Mouse (Mus musculus) ES-E14 (cell line): ENCODE measurements around the gene Pla2r1.

Source experiments
- CHD2 ChIP-seq: IDR thresholded peaks from 2 replicates; pipeline ENCODE4 v1.6.1; 2014; ENCODE audit warnings: mild to moderate bottlenecking, low read depth, low read length, inconsistent platforms
- HCFC1 ChIP-seq: IDR thresholded peaks from 2 replicates; pipeline ENCODE4 v1.6.1; 2012; ENCODE audit warnings: low read length, inconsistent platforms, borderline replicate concordance; ENCODE audit not compliant: insufficient read depth
- MAFK ChIP-seq: IDR thresholded peaks from 2 replicates; pipeline ENCODE4 v1.6.1; 2014; ENCODE audit warnings: mild to moderate bottlenecking, low read depth, low read length, inconsistent platforms; ENCODE audit not compliant: insufficient read depth
- ZC3H11A ChIP-seq: IDR thresholded peaks from 2 replicates; pipeline ENCODE4 v1.6.1; 2012; ENCODE audit warnings: low read depth, mild to moderate bottlenecking, inconsistent platforms, low read length, borderline replicate concordance
- ZNF384 ChIP-seq: IDR thresholded peaks from 2 replicates; pipeline ENCODE4 v1.6.1; 2012; ENCODE audit warnings: low read depth, low read length, inconsistent platforms

- TF ChIP-seq ZNF384 (no peak), CHD2 (no peak), MAFK (no peak), ZC3H11A (no peak), HCFC1 (no peak)
These were observed 175.8 kb downstream of the Pla2r1 start for GRCm38 (mm10) chr2:60377260-60377659.
